Mouse (Mus musculus) heart, embryonic 14.5 days (tissue): Measurements from ENCODE around the gene Nav1. TPM values are rescaled to one million over a fixed set of nuclear protein-coding genes. Genes with fewer than 3 reads are reported as not detected.

Source experiments
- ATAC-seq: fragments of 200-750 bp; cut with Nextera tagmentation; 2 replicates; pipeline ENCODE4 v1.8.0; 2017; ENCODE audit warnings: low read depth, moderate TSS enrichment; ENCODE audit not compliant: insufficient number of reproducible peaks, insufficient read depth, low FRiP score
- H3K27ac ChIP-seq, 2 experiments: fragments of 200-500 bp in 1 of 2; fragments of 300-500 bp in 1 of 2; sonication (generic) in 1 of 2; replicated peaks in 1 of 2; 2 replicates each; pipeline ENCODE4 v1.5.1; 2012 to 2014; ENCODE audit warnings: low read depth in 2 of 2, low read length in 2 of 2, control low read depth in 1 of 2, mild to moderate bottlenecking in 1 of 2, mixed read lengths in 1 of 2; ENCODE audit not compliant: control insufficient read depth in 1 of 2, insufficient read depth in 1 of 2
- H3K27me3 ChIP-seq: fragments of 300-500 bp; sonication (generic); 2 replicates; pipeline ENCODE4 v1.6.1; 2014; ENCODE audit warnings: mild to moderate bottlenecking, low read length, control low read depth; ENCODE audit not compliant: control insufficient read depth, insufficient read depth
- H3K36me3 ChIP-seq: fragments of 300-500 bp; sonication (generic); 2 replicates; pipeline ENCODE4 v1.6.1; 2014; ENCODE audit warnings: mild to moderate bottlenecking, control low read depth, low read length, mixed read lengths; ENCODE audit not compliant: control insufficient read depth, insufficient read depth
- H3K4me1 ChIP-seq, 2 experiments: fragments of 200-500 bp in 1 of 2; fragments of 300-500 bp in 1 of 2; sonication (generic) in 1 of 2; 2 replicates each; pipeline ENCODE4 v1.6.1; 2012 to 2014; ENCODE audit warnings: low read length in 2 of 2, control low read depth in 1 of 2, mixed read lengths in 1 of 2; ENCODE audit not compliant: control insufficient read depth in 2 of 2, insufficient read depth in 2 of 2
- H3K4me2 ChIP-seq: fragments of 300-500 bp; sonication (generic); 2 replicates; pipeline ENCODE4 v1.6.1; 2014; ENCODE audit warnings: mild to moderate bottlenecking, low read length
- H3K4me3 ChIP-seq, 2 experiments: fragments of 200-500 bp in 1 of 2; fragments of 300-500 bp in 1 of 2; sonication (generic) in 1 of 2; 2 replicates each; pipeline ENCODE4 v1.5.1; 2012 to 2014; ENCODE audit warnings: low read length in 2 of 2, mild to moderate bottlenecking in 2 of 2, control low read depth in 1 of 2, low read depth in 1 of 2, moderate library complexity in 1 of 2; ENCODE audit not compliant: control insufficient read depth in 1 of 2, insufficient read depth in 1 of 2
- H3K9ac ChIP-seq: fragments of 300-500 bp; sonication (generic); 2 replicates; pipeline ENCODE4 v1.6.1; 2014; ENCODE audit warnings: mild to moderate bottlenecking, low read length
- H3K9me3 ChIP-seq: fragments of 300-500 bp; sonication (generic); 2 replicates; pipeline ENCODE4 v1.6.1; 2016; ENCODE audit warnings: low read length, control low read depth; ENCODE audit not compliant: control insufficient read depth
- WGBS: fragments of 180-500 bp; shearing (Covaris S2); extraction: QIAGEN DNeasy Blood & Tissue Kit; methylation state at CpG from one replicate; pipeline ENCODE4 v1.1.7; 2014; 5-methylcytosine and 5-hydroxymethylcytosine counted together
- polyA plus RNA-seq: library from polyadenylated mRNA; unstranded; fragments of >200 nt; fragmentation: Nextera tagmentation; extraction: Ambion mirVana; gene quantifications from 2 replicates; pipeline ENCODE4 v1.2.1, GENCODE M21; 2014

Nav1 gene
- polyA plus RNA-seq, 1 experiment from 2014 or later = 28.0 TPM

- peaks cover 17% of the 10 kb centered on the region in 2 experiments for H3K4me1 ChIP-seq
- no peak overlapping the region for H3K4me2 ChIP-seq
- no peaks in the 10 kb centered on the region for H3K9me3 ChIP-seq
- 57% methylated on average over 11 of the region's 11 CpGs for WGBS
- peaks cover 36% of the 10 kb centered on the region for H3K36me3 ChIP-seq
- no peak overlapping the region for H3K4me3 ChIP-seq
- ATAC-seq = no peak
- H3K27ac ChIP-seq = no peak overlapping the region
- no peak overlapping the region for H3K9ac ChIP-seq
- H3K27me3 ChIP-seq = no peaks in the 10 kb centered on the region
Measured at GRCm38 (mm10) chr1:135603121-135603870, 3.8 kb downstream of the Nav1 start.

GRCm38 (mm10) chr1:135600023-135601005 is 6.8 kb downstream of the Nav1 start:
- Histone ChIP-seq H3K9ac (no peak overlapping the region), H3K27ac (peak overlapping the region in 1 of 2 experiments; percentile 41; a peak in 2 of 4 replicates), H3K36me3 (peaks cover 28% of the 10 kb centered on the region), H3K4me1 (peaks cover 17% of the 10 kb centered on the region in 2 experiments), H3K4me3 (no peak overlapping the region), H3K27me3 (no peaks in the 10 kb centered on the region), H3K9me3 (no peaks in the 10 kb centered on the region), H3K4me2 (no peak overlapping the region)
- ATAC-seq = no peak
- WGBS = 54% methylated on average over 15 of the region's 15 CpGs

- H3K9me3 ChIP-seq = no peaks in the 10 kb centered on the region
Measured at GRCm38 (mm10) chr1:135598251-135598879, 8.7 kb downstream of the Nav1 start.

GRCm38 (mm10) chr1:135594279-135594903 is 12.7 kb downstream of the Nav1 start:
- Histone ChIP-seq H3K9ac (no peak overlapping the region), H3K27me3 (no peaks in the 10 kb centered on the region), H3K36me3 (peaks cover 15% of the 10 kb centered on the region), H3K9me3 (no peaks in the 10 kb centered on the region), H3K4me2 (no peak overlapping the region), H3K27ac (no peak overlapping the region), H3K4me3 (no peak overlapping the region), H3K4me1 (peaks cover 0 to 9% of the 10 kb centered on the region in 2 experiments; a peak in 2 of 4 replicates)
- WGBS = 50% methylated on average over 9 of the region's 9 CpGs
- no peak for ATAC-seq

More at GRCm38 (mm10) chr1:135598251-135598879, 8.7 kb downstream of the Nav1 start:
- Histone ChIP-seq H3K27me3 (no peaks in the 10 kb centered on the region), H3K27ac (no peak overlapping the region), H3K4me2 (no peak overlapping the region), H3K36me3 (peaks cover 28% of the 10 kb centered on the region), H3K4me1 (peaks cover 14 to 17% of the 10 kb centered on the region in 2 experiments), H3K9ac (no peak overlapping the region), H3K4me3 (no peak overlapping the region)
- ATAC-seq = no peak
- 80% methylated on average over 8 of the region's 8 CpGs for WGBS

GRCm38 (mm10) chr1:135593560-135594278 is 13.4 kb downstream of the Nav1 start:
- ATAC-seq = no peak
- no peak overlapping the region for H3K27ac ChIP-seq
- 93% methylated on average over 6 of the region's 6 CpGs for WGBS
- no peak overlapping the region for H3K4me2 ChIP-seq
- no peak overlapping the region for H3K9ac ChIP-seq
- H3K4me1 ChIP-seq = peaks cover 4 to 9% of the 10 kb centered on the region in 2 experiments; a peak in 2 of 4 replicates
- H3K27me3 ChIP-seq = no peaks in the 10 kb centered on the region
- H3K36me3 ChIP-seq = peaks cover 11% of the 10 kb centered on the region
- no peak overlapping the region for H3K4me3 ChIP-seq
- no peaks in the 10 kb centered on the region for H3K9me3 ChIP-seq

- 69% methylated on average over 9 of the region's 9 CpGs for WGBS
- H3K4me3 ChIP-seq = no peak overlapping the region
- 0 out of 2 replicates have a peak, but pooled peaks cover 4% of the 10 kb centered on the region for H3K36me3 ChIP-seq
- H3K27ac ChIP-seq = no peak overlapping the region
- H3K9ac ChIP-seq = no peak overlapping the region
- H3K4me2 ChIP-seq = no peak overlapping the region
- H3K4me1 ChIP-seq = peaks cover 8 to 27% of the 10 kb centered on the region in 2 experiments
- ATAC-seq = no peak
- no peaks in the 10 kb centered on the region for H3K9me3 ChIP-seq
- H3K27me3 ChIP-seq = no peaks in the 10 kb centered on the region
Measured at GRCm38 (mm10) chr1:135590776-135591175, 16.3 kb downstream of the Nav1 start.
